In the genomic region with DNA sequence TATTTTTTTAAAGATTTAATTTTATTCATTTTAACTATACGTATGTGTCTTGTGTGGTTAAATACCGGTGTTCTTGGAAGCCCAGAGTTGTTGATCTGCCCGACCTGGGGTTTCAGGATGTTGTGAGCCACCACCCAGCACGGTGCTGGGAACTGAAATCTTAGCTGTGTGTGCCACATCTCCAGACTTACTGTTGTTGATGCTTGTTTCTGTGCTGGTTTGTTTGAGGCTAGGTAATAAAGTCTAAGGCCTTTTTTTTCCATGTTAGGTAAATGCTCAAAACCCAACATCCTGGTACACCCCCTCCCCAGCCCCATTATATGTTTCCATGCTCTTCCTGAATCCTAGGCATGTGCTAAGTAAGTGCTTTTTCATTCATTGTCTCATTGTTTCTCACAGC, we compare ENCODE assay signal across 8 mouse cellular contexts. TPM values are rescaled to one million over a fixed set of nuclear protein-coding genes. Genes with fewer than 3 reads are reported as not detected.
DNase-seq lines count a peak whose midpoint lies in the region; ATAC-seq and TF ChIP-seq lines count a peak whose summit lies in the region.

No protein-coding gene starts in this region.

- H3K27ac ChIP-seq in lung, embryonic 14.5 days (ENCODE audit: low read depth) = peak overlapping the region; percentile 98
- H3K27ac ChIP-seq in forebrain, embryonic 10.5 days = peak overlapping the region; percentile 98
- peak overlapping the region; percentile 97 for H3K27ac ChIP-seq in limb, embryonic 10.5 days
- peak overlapping the region; percentile 97 for H3K27ac ChIP-seq in neural tube, embryonic 13.5 days (replicated peaks)

- H3K36me3 ChIP-seq in lung, embryonic 14.5 days (ENCODE audit: insufficient read depth) = no peaks in the 10 kb centered on the region
- no peaks in the 10 kb centered on the region for H3K36me3 ChIP-seq in forebrain, embryonic 10.5 days (replicated peaks)
- no peaks in the 10 kb centered on the region for H3K36me3 ChIP-seq in limb, embryonic 10.5 days
- H3K36me3 ChIP-seq in neural tube, embryonic 13.5 days = no peaks in the 10 kb centered on the region

- ATAC-seq in lung, embryonic 14.5 days (ENCODE audit: insufficient read depth) = no peak
- no peak for ATAC-seq in neural tube, embryonic 13.5 days (ENCODE audit: low read depth)
- no peak for ATAC-seq in erythroid progenitor cell, adult 5-6 weeks (replicated peaks; ENCODE audit: low FRiP score, poor library complexity, severe bottlenecking)

- H3K4me2 ChIP-seq in lung, embryonic 14.5 days = peak overlapping the region; percentile 91
- peak overlapping the region; percentile 88 for H3K4me2 ChIP-seq in neural tube, embryonic 13.5 days

- H3K27me3 ChIP-seq in lung, embryonic 14.5 days (ENCODE audit: insufficient read depth, low read length) = no peaks in the 10 kb centered on the region
- no peaks in the 10 kb centered on the region for H3K27me3 ChIP-seq in forebrain, embryonic 10.5 days (ENCODE audit: poor library complexity, severe bottlenecking)
- H3K27me3 ChIP-seq in limb, embryonic 10.5 days (ENCODE audit: low read depth, poor library complexity, severe bottlenecking) = no peaks in the 10 kb centered on the region
- no peaks in the 10 kb centered on the region for H3K27me3 ChIP-seq in neural tube, embryonic 13.5 days

- TF ChIP-seq CTCF in lung, embryonic 14.5 days (IDR thresholded peaks at IDR 0.05; ENCODE audit: low read depth) = no peak

- peak overlapping the region; percentile 83; the same call in 1 of the 2 replicates for H3K4me3 ChIP-seq in lung, embryonic 14.5 days (ENCODE audit: low read depth, low read length)
- H3K4me3 ChIP-seq in forebrain, embryonic 10.5 days = 0 out of 2 replicates have a peak overlapping the region, but pooled peaks have one; percentile 87
- no peak overlapping the region for H3K4me3 ChIP-seq in limb, embryonic 10.5 days
- H3K4me3 ChIP-seq in neural tube, embryonic 13.5 days = no peak overlapping the region

- peaks cover 7% of the 10 kb centered on the region for H3K4me1 ChIP-seq in lung, embryonic 14.5 days (ENCODE audit: insufficient read depth)
- peaks cover 46% of the 10 kb centered on the region for H3K4me1 ChIP-seq in forebrain, embryonic 10.5 days
- H3K4me1 ChIP-seq in limb, embryonic 10.5 days = peaks cover 42% of the 10 kb centered on the region
- peaks cover 33% of the 10 kb centered on the region for H3K4me1 ChIP-seq in neural tube, embryonic 13.5 days (replicated peaks)

- peak overlapping the region; percentile 53 for H3K9ac ChIP-seq in lung, embryonic 14.5 days
- H3K9ac ChIP-seq in neural tube, embryonic 13.5 days = peak overlapping the region; percentile 46; the same call in 1 of the 2 replicates

- H3K9me3 ChIP-seq in lung, embryonic 14.5 days (ENCODE audit: low read depth, low read length) = no peaks in the 10 kb centered on the region
- H3K9me3 ChIP-seq in forebrain, embryonic 10.5 days = no peaks in the 10 kb centered on the region
- no peaks in the 10 kb centered on the region for H3K9me3 ChIP-seq in limb, embryonic 10.5 days (replicated peaks)
- H3K9me3 ChIP-seq in neural tube, embryonic 13.5 days = no peaks in the 10 kb centered on the region

- WGBS in lung, embryonic 14.5 days = 62% methylated on average over 4 of the region's 4 CpGs
- WGBS in forebrain, embryonic 10.5 days = 55% methylated on average over 4 of the region's 4 CpGs
- 67% methylated on average over 4 of the region's 4 CpGs for WGBS in limb, embryonic 10.5 days
- 52% methylated on average over 4 of the region's 4 CpGs for WGBS in neural tube, embryonic 13.5 days

- DNase-seq in lung, embryonic 14.5 days = no peak
- DNase-seq in lung, postnatal 14 days = no peak
- peak; percentile 19 for DNase-seq in forebrain, embryonic 10.5 days (ENCODE audit: extremely low spot score, low spot score)
- DNase-seq in limb, embryonic 10.5 days (ENCODE audit: low spot score) = no peak
- no peak for DNase-seq in gastrocnemius, adult 18-20 months (ENCODE audit: low spot score)
- no peak for DNase-seq in cerebellum, postnatal 25 days

RNA-seq across cellular contexts. Expression of a gene that starts 0.8 kb away (rescaled TPM):
- 53.9 and 57.3 TPM in 2 replicates for polyA plus RNA-seq in lung, embryonic 14.5 days (2014; fragmentation: Nextera tagmentation; extraction: Ambion mirVana)
- polyA plus RNA-seq in forebrain, embryonic 10.5 days (2016; fragmentation: Nextera tagmentation; extraction: Ambion mirVana) = 42.0 and 52.5 TPM in 2 replicates
- polyA plus RNA-seq in limb, embryonic 10.5 days (2016; fragmentation: Nextera tagmentation; extraction: Ambion mirVana) = 53.3 and 53.6 TPM in 2 replicates
- 32.7 and 41.9 TPM in 2 replicates for polyA plus RNA-seq in neural tube, embryonic 13.5 days (2015; fragmentation: Nextera tagmentation; extraction: Ambion mirVana)
- total RNA-seq in erythroid progenitor cell, adult 5-6 weeks (2015; ENCODE audit: low replicate concordance) = 2.5 and 6.5 TPM in 2 replicates
- total RNA-seq in erythroid progenitor cell, adult 5-6 weeks (2017; ENCODE audit: low replicate concordance) = 8.9 and 12.9 TPM in 2 replicates
- 10 to 100 TPM; 32.0 to 41.6 TPM for total RNA-seq in gastrocnemius, adult 18-20 months (2021)

Comparison
In these comparisons a context has a peak if more than half of its experiments do, and no peak if none do; other contexts are left out.
1. H3K4me3 ChIP-seq: peak in lung, embryonic 14.5 days (single experiment) and forebrain, embryonic 10.5 days (single experiment); none in limb, embryonic 10.5 days (single experiment) and neural tube, embryonic 13.5 days (single experiment).
2. Peak in every context shown above with its lines, with median percentiles within 50 percentile points of each other: H3K27ac ChIP-seq.